Mouse (Mus musculus) lung, postnatal 0 days (tissue): ENCODE results near the gene Lpp.

ENCODE experiments used
- CTCF ChIP-seq: IDR thresholded peaks from 2 replicates; pipeline ENCODE4 v1.5.1; 2016; ENCODE audit warnings: antibody characterized with exemption, mild to moderate bottlenecking
- EP300 ChIP-seq: IDR thresholded peaks from 2 replicates; pipeline ENCODE4 v1.6.1; 2016; ENCODE audit warnings: antibody characterized with exemption, mild to moderate bottlenecking, control low read depth

- no peak for TF ChIP-seq CTCF
- no peak for TF ChIP-seq EP300
Measured at GRCm38 (mm10) chr16:24919349-24920012, 526.2 kb downstream of the Lpp start.
